Mouse (Mus musculus) mouse embryonic stem cell (cell line): ENCODE data around the gene Cep85l.

Experiments
- in situ Hi-C, 2 experiments: fragments of 300-500 bp; cut with MboI; formaldehyde crosslinking; loops; 1 replicate in 1 of 2; 3 replicates in 1 of 2; pipeline ENCODE4 v1.14.3; 2019 to 2020; ENCODE audit warnings: low sequenced_read_pairs in 2 of 2, low pct_unique_long_range_greater_than_20kb in 1 of 2, mixed read lengths in 1 of 2; ENCODE audit not compliant: unreplicated experiment in 1 of 2

The Cep85l gene

DNA sequence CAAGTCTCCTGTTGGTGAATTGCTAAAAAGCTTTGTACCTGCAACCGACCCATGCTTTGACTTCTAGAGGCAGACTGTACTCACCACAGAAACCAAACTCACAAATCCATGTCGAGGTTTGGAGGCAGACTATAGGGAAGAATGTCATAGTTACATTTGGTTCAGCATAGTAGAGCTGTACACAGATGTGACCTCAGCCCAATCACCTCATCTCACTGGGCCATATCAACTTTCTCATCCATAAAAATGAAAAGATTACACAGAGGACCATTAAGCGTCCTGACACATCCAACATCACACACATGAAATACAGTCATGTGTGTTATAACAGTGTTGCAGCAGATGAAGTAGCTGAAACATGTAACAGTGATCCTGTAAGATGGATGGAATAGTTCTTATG lies 19.3 kb upstream of the Cep85l start:
- in situ Hi-C loops = no loop called here

DNA sequence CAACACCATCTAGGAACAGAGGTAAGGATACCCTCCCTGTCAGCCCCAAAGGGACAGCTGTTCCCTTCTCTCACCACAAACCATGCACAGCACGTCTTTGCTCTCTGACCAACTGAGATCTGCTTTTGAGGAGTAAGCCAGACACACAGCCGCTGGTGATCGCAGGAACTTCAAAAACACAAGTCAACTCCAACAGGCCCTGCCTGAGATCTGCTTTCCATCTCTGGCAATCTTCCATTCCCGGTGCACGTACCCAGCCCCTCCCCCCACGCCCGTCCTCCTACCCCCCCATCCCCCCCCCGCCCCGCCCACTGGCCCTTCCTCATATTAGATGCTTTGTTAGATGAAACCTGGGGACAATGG lies 18.8 kb upstream of the Cep85l start:
- in situ Hi-C loops = no loop called here

- in situ Hi-C loops = no loop called here
These were observed 18.2 kb upstream of the Cep85l start for GRCm38 (mm10) chr10:53397846-53398539.

GRCm38 (mm10) chr10:53394923-53395629 lies 15.3 kb upstream of the Cep85l start:
- in situ Hi-C loops = no loop called here

DNA sequence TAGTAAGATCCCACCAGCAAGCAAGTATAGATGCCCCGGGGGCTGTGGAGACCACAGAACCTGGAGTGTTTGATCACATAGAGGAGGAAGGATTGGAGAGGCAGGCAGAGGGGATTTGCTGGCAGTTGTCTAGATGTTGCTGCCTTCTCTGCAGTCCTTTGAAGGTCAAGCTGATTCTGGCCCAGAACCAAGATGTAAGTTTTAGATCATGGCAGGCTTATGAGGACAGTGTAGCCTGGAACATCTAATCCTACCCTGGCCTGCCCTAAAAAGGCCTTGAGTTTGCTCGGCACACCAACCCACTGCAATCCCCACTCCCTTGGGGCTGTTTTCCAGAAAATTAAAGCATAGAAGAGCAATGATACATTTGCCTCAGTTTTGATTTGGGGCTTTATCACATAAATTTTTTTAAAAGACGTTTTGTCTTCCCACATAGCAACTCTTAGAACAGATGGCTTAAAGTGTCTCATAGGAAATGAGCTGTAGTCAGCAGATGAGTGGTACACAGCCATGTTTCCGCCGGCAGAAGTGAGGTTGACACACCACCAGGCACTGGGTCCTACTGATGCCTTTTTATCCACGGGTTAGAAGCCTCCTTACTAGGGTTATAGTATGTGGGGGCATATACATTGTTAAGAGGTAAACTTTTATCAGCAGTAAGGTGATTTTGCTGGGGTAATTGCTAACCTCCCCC lies 8.6 kb upstream of the Cep85l start:
- in situ Hi-C loops = no loop called here

- in situ Hi-C loops = no loop called here
These were observed 5.7 kb upstream of the Cep85l start for GRCm38 (mm10) chr10:53385438-53385837.

GRCm38 (mm10) chr10:53384896-53385295 lies 5.1 kb upstream of the Cep85l start:
- in situ Hi-C loops = no loop called here

DNA sequence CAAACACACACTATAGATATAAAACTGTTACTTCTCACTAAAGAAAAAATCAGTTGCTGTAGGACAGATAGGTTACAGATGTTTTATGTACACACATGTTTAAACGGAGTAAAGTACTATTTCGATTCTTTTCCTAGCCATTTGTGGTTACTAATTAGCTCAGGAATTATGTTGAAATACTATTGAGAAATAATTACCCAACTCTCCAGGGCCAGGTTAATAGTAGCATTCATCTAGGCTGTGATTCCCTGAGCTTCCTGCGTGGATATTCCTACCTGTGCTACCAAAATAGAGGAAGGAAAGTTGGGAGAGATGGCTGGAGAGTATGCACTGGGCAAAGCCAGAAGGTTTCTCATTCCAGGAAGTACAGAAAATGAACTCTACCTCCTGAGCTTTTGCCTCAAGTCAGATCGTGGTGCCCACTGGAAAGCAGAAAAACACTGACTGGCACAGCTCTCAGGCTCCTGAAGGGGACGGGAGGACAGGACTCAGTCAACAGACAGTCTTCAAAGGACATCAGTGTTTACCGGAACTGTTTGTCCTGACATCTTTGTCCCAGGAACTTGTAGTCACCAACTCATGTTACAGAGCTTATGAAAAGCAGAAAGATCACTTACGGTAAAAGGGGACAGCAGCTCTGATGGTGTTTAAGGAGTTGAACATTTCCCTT lies 3.1 kb upstream of the Cep85l start:
- in situ Hi-C loops = no loop called here

DNA sequence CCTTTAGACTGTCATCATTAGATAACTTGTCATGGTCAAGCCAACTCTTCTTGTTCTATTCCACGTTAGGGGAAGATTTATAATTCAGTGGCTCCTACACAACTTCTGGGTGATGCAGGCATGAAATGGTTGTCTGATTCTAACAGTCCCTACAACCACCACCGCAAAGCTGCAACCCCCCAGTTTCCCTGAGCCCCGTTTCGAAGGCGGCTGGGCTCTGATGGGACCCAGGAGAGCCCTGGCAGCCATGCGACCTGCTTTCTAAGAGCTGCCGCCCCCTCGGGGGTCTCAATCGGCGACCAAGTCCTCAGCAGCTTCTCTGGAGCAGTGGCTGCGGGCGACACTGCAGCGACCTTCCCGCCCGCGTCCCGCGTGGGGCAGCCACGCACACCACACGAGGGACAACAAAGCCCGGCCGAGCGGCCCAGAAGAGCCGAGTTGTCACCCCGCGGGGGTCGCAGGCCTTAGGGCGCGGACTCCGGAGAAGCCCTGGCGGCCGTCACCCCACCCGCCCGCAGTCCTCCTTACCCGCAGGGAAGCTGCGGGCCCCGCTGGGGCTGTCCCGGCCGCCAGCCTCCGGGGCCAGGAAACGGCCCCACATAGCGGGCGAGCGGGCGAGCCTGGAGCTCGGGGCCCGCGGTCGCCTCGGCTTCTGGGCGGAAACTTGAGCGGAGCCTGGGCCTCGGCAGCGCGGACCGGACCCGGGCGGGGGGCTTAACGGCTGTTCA lies 602 bp downstream of the Cep85l start:
- in situ Hi-C loops = no loop called here

DNA sequence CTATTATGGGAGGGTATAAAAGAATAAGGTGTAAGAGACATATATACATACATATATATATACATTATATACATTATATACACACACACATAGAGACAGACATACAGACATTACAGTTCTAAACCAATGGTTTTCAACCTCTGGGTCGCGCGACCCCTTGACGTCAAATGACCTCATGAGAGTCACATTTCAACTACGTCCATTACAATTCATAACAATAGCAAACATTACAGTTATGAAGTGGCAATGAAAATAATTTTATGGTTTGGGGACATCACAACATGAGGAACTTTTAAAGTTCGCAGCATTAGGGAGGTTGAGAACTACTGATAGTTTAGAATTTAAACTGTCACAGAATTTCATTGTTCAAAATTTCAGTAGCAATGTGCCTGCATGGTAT lies 1.5 kb downstream of the Cep85l start:
- in situ Hi-C loops = no loop called here

DNA sequence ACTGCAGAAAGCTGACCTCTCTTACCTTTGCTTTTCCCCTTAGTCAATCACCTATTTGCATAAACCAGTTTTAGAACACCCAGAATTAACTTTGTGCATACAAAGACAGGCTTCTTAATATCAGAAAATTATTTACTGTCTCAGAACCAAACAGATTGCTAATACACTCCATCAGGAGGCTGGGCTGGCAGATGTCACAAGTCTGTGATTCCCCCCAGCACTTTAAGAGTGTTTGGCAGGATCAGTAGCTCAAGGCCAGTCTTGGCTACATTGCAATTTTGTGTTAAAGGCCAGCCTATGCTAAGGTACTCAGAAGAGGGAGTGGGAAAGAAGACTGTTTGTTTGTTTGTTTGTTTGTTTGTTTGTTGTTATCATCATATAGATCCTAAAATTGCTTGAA lies 2.7 kb downstream of the Cep85l start:
- in situ Hi-C loops = no loop called here

- in situ Hi-C loops = no loop called here
These were observed 5.7 kb downstream of the Cep85l start for GRCm38 (mm10) chr10:53373885-53374578.

DNA sequence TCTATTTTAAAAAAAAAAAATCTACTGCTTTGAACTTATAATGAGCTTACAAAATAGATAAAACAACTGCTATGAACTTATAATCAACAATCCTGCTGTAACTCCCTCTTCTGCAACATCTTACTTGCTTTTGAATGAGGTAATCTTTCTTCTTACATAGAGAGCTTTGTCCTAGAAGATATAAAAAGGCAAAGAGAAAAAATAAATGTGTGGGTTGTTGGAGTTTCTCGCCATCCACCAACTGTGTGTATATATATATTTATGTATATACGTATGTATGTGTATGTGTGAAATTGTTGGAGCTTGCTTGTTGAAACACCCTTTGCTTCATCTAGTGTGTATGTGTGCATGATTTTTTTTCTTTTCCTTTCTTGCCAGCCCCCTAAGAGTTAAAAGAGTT lies 12.5 kb downstream of the Cep85l start:
- in situ Hi-C loops = no loop called here

DNA sequence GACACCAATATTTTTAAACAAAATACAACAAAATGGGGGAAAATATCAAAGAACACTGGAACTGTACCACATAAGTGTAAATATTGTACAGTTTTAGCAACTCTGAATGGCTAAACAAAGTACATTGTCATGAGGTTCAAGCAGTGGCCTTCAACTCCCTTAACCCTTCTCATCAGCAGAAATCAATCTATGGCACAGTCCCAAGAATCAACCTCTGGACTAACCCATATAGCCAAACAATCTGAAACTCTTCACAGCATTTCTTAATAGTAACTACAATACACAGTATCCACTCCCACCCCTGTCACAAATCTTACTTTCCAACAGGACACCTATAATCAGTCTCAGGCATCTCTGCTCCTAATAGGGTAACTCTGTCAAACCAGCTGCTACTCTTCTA lies 15.4 kb downstream of the Cep85l start:
- in situ Hi-C loops = no loop called here

GRCm38 (mm10) chr10:53359016-53359415 lies 20.7 kb downstream of the Cep85l start:
- in situ Hi-C loops = no loop called here

DNA sequence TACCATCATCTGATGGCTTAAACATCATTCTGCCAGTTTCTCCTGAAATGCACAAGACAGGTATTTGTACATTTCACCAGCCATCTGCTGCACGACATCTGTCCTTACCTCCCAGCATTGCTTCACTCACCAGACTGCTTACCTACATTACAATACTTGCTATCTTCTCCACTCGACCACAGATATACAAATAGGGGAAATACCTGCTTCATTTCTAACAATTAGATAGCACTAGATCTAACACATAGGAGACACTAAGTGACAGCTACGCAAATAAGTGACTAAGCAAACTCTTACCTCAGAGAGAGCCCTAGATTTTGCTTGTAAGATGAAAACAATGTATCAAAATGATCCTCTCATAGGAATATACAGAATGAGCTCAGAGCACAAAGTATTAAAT lies 26.1 kb downstream of the Cep85l start:
- in situ Hi-C loops = no loop called here

GRCm38 (mm10) chr10:53349254-53349653 lies 30.5 kb downstream of the Cep85l start:
- in situ Hi-C loops = loop anchor here (5.0 to 25.0 kb wide), 3 partner anchors 176 to 237 kb away; no protein-coding TSS in a partner anchor
